Mouse (Mus musculus) ES-E14 (cell line): ENCODE data around the gene Rasal1. TPM values are rescaled to one million over a fixed set of nuclear protein-coding genes. Genes with fewer than 3 reads are reported as not detected.

Experiments
- DNase-seq: peaks from one replicate; pipeline ENCODE4 v3.0.0-alpha.2; 2013; ENCODE audit warnings: low read depth, low spot score
- H3K27ac ChIP-seq: 2 replicates; pipeline ENCODE4 v1.5.1; 2012; ENCODE audit warnings: low read depth, mild to moderate bottlenecking, low read length, moderate library complexity, mixed read lengths; ENCODE audit not compliant: poor library complexity, insufficient read depth, severe bottlenecking
- H3K36me3 ChIP-seq: 2 replicates; pipeline ENCODE4 v1.6.1; 2012; ENCODE audit warnings: mild to moderate bottlenecking, low read length, moderate library complexity, mixed read lengths; ENCODE audit not compliant: control insufficient read depth, poor library complexity, insufficient read depth, severe bottlenecking
- H3K4me1 ChIP-seq, 2 experiments: fragments of 150-350 bp in 1 of 2; sonication (generic) in 1 of 2; 2 replicates each; pipeline ENCODE4 v1.6.1; 2012; ENCODE audit warnings: low read length in 2 of 2, mild to moderate bottlenecking in 1 of 2, mixed read lengths in 1 of 2; ENCODE audit not compliant: control insufficient read depth in 2 of 2, insufficient read depth in 2 of 2, poor library complexity in 1 of 2
- H3K4me3 ChIP-seq, 2 experiments: fragments of 150-350 bp in 1 of 2; sonication (generic) in 1 of 2; 2 replicates each; pipeline ENCODE4 v1.5.1; 2012; ENCODE audit warnings: low read length in 2 of 2, low read depth in 1 of 2, mild to moderate bottlenecking in 1 of 2, mixed read lengths in 1 of 2; ENCODE audit not compliant: insufficient read depth in 1 of 2, poor library complexity in 1 of 2, severe bottlenecking in 1 of 2
- H3K9ac ChIP-seq: 2 replicates; pipeline ENCODE4 v1.6.1; 2012; ENCODE audit warnings: low read depth, mild to moderate bottlenecking, low read length, mixed read lengths; ENCODE audit not compliant: poor library complexity, insufficient read depth, severe bottlenecking
- H3K9me3 ChIP-seq: fragments of 150-350 bp; sonication (generic); 2 replicates; pipeline ENCODE4 v1.6.1; 2012; ENCODE audit warnings: low read depth, mild to moderate bottlenecking, low read length; ENCODE audit not compliant: control insufficient read depth, insufficient read depth
- CHD2 ChIP-seq: IDR thresholded peaks from 2 replicates; pipeline ENCODE4 v1.6.1; 2014; ENCODE audit warnings: mild to moderate bottlenecking, low read depth, low read length, inconsistent platforms
- HCFC1 ChIP-seq: IDR thresholded peaks from 2 replicates; pipeline ENCODE4 v1.6.1; 2012; ENCODE audit warnings: low read length, inconsistent platforms, borderline replicate concordance; ENCODE audit not compliant: insufficient read depth
- MAFK ChIP-seq: IDR thresholded peaks from 2 replicates; pipeline ENCODE4 v1.6.1; 2014; ENCODE audit warnings: mild to moderate bottlenecking, low read depth, low read length, inconsistent platforms; ENCODE audit not compliant: insufficient read depth
- ZC3H11A ChIP-seq: IDR thresholded peaks from 2 replicates; pipeline ENCODE4 v1.6.1; 2012; ENCODE audit warnings: low read depth, mild to moderate bottlenecking, inconsistent platforms, low read length, borderline replicate concordance
- ZNF384 ChIP-seq: IDR thresholded peaks from 2 replicates; pipeline ENCODE4 v1.6.1; 2012; ENCODE audit warnings: low read depth, low read length, inconsistent platforms
- in situ Hi-C, 2 experiments: fragments of 600-800 bp; cut with MboI; formaldehyde crosslinking; loops; one replicate each; pipeline ENCODE4 v1.15.1; 2025; ENCODE audit warnings: low sequenced_read_pairs in 2 of 2, inconsistent platforms in 1 of 2; ENCODE audit not compliant: unreplicated experiment in 2 of 2
- total RNA-seq: library from RNA; depleted of rRNA; stranded (reverse); fragments of 300-350 nt; gene quantifications from 2 replicates; pipeline ENCODE4 v1.2.3, GENCODE M21; 2012

Gene Rasal1
- total RNA-seq, 1 experiment: 3.5 TPM

GRCm38 (mm10) chr5:120674229-120675145 is 25.9 kb downstream of the Rasal1 start:
- no peak overlapping the region for H3K4me3 ChIP-seq
- H3K27ac ChIP-seq: no peak overlapping the region
- peak overlapping the region; percentile 45; the same call in 1 of the 2 replicates for H3K9ac ChIP-seq
- H3K9me3 ChIP-seq: no peaks in the 10 kb centered on the region
- in situ Hi-C loops: no loop called here
- peak; percentile 94 for DNase-seq
- TF ChIP-seq CHD2 (no peak), MAFK (no peak), ZNF384 (no peak), HCFC1 (no peak), ZC3H11A (no peak)
- H3K4me1 ChIP-seq: peaks cover 5 to 10% of the 10 kb centered on the region in 2 experiments; a peak in 3 of 4 replicates
- no peaks in the 10 kb centered on the region for H3K36me3 ChIP-seq

- H3K4me3 ChIP-seq: no peak overlapping the region
- no peak overlapping the region for H3K27ac ChIP-seq
- no peaks in the 10 kb centered on the region for H3K9me3 ChIP-seq
- peaks cover 3% of the 10 kb centered on the region; the same call in 1 of the 2 replicates for H3K36me3 ChIP-seq
- peaks cover 6 to 18% of the 10 kb centered on the region in 2 experiments; a peak in 3 of 4 replicates for H3K4me1 ChIP-seq
- no peak overlapping the region for H3K9ac ChIP-seq
- DNase-seq: peak; percentile 96
- in situ Hi-C loops: no loop called here
- TF ChIP-seq CHD2: no peak
- no peak for TF ChIP-seq MAFK
- no peak for TF ChIP-seq ZNF384
- TF ChIP-seq HCFC1: no peak
- TF ChIP-seq ZC3H11A: no peak
Observed at GRCm38 (mm10) chr5:120677516-120677915, 28.9 kb downstream of the Rasal1 start.

GRCm38 (mm10) chr5:120679676-120680555 is 31.3 kb downstream of the Rasal1 start:
- peak; percentile 95 for TF ChIP-seq ZNF384
- 0 out of 2 replicates have a peak, but pooled peaks have one; percentile 23 for TF ChIP-seq ZC3H11A
- TF ChIP-seq MAFK: no peak
- peaks cover 4 to 11% of the 10 kb centered on the region in 2 experiments; a peak in 3 of 4 replicates for H3K4me1 ChIP-seq
- H3K36me3 ChIP-seq: peaks cover 3% of the 10 kb centered on the region; the same call in 1 of the 2 replicates
- peak overlapping the region; percentile 28 to 58 for H3K4me3 ChIP-seq
- H3K9me3 ChIP-seq: no peaks in the 10 kb centered on the region
- peak overlapping the region; percentile 52; the same call in 1 of the 2 replicates for H3K9ac ChIP-seq
- H3K27ac ChIP-seq: peak overlapping the region; percentile 59; the same call in 1 of the 2 replicates
- DNase-seq: peak; percentile 91
- in situ Hi-C loops: no loop called here

DNA sequence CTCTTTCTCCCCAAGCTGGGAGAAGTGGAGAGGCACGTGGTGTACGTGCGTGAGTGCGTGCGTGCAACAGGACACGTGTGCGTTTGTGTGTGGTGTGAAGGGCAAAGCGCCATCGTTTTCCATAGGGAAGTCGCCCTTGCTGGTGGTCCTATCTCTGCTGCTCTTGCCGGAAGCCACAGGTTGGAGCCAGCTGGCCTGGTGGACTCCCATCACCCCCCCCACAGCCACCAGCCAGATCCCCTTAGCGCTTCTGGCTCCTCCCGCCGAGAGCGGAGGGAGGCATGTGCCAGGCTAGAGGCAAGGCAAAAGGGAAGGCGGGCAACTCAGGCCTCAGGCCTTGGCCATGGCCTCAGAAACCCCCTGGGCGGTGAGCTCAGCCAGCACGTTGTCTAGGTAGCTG is 32.3 kb downstream of the Rasal1 start:
- in situ Hi-C loops: no loop called here
- peaks cover 4 to 8% of the 10 kb centered on the region in 2 experiments; a peak in 3 of 4 replicates for H3K4me1 ChIP-seq
- H3K36me3 ChIP-seq: peaks cover 3% of the 10 kb centered on the region; the same call in 1 of the 2 replicates
- H3K9ac ChIP-seq: peak overlapping the region; percentile 25; the same call in 1 of the 2 replicates
- DNase-seq: no peak
- peak overlapping the region in 1 of 2 experiments; percentile 30; a peak in 2 of 4 replicates for H3K4me3 ChIP-seq
- TF ChIP-seq MAFK (no peak), ZNF384 (no peak), HCFC1 (no peak), CHD2 (no peak), ZC3H11A (no peak)
- no peak overlapping the region for H3K27ac ChIP-seq
- no peaks in the 10 kb centered on the region for H3K9me3 ChIP-seq
